Mouse (Mus musculus) lung, postnatal 0 days (tissue): ENCODE measurements at regions not wholly inside any gene's neighbourhood (a gene's known extent, or its start where the extent isn't known, plus 50 kb on each side); places are given as distances from the start of the nearest gene placed in this dataset.

Source experiments
- CTCF ChIP-seq: IDR thresholded peaks from 2 replicates; pipeline ENCODE4 v1.5.1; 2016; ENCODE audit warnings: antibody characterized with exemption, mild to moderate bottlenecking
- EP300 ChIP-seq: IDR thresholded peaks from 2 replicates; pipeline ENCODE4 v1.6.1; 2016; ENCODE audit warnings: antibody characterized with exemption, mild to moderate bottlenecking, control low read depth

DNA sequence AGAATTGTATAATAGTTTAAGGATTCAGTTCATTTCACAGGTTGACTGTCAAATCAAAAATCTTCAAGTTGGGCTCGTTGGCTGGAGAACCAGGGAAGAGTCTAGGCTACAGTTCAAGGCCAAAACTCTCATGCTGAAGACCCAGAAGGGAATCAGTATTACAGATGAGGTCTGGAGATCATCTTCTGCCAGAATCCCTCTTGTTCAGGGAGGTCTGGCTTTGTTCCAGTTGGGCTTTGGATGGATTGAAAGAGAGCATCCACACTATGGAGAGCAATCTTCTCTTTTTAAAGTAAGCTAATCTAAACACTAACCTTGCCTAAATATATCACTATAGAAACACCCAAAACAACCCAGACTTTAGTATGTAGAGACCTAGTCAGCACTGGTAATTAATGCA is 327.5 kb upstream of the Chrm2 start:
- TF ChIP-seq CTCF, result no peak
- no peak for TF ChIP-seq EP300
